Mouse (Mus musculus): Measurements from ENCODE around the gene Swi5. TPM values are rescaled to one million over a fixed set of nuclear protein-coding genes. Genes with fewer than 3 reads are reported as not detected.

The Swi5 gene
- polyA plus RNA-seq, 2 experiments = 100.0 to 130 TPM

DNA sequence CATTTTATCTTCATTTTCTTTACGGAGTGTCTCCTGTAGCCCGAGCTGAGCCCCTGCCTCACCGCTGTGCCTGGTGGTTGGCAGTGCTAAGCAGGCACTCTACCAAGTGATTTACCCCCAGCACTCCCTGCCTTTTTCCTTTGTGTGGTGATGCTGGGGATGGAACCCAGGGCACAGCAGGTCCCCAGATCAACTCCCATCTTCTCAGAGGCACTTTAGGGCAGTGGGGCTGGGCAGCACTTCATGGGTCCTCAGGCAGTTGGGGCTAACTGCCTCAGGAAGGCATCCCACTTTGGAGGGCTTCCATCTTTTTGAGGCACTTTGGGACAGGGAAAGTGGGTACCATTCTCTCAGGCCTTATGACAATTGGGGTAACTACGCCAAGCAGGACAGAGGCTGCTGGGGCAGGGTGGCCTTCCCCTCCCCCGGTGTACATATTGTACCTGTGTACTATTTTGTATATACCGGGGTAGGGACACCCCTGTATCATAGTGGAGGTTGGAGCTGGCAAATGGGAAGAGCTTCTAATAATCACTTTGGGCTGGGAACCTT is 19.4 kb upstream of the Swi5 start:
- peaks cover 6% of the 10 kb centered on the region for H3K27me3 ChIP-seq (ENCODE audit: control insufficient read depth, insufficient read depth, low read length)
- H3K9ac ChIP-seq (replicated peaks) = no peak overlapping the region
- WGBS (ENCODE audit: insufficient replicate concordance) = 71% methylated on average over 6 of the region's 6 CpGs
- H3K9me3 ChIP-seq (ENCODE audit: control insufficient read depth, low read length) = no peaks in the 10 kb centered on the region
- TF ChIP-seq CTCF (IDR thresholded peaks at IDR 0.05; ENCODE audit: low read depth) (no peak), EP300 (IDR thresholded peaks at IDR 0.05; ENCODE audit: low read depth) (no peak)
- H3K27ac ChIP-seq = no peak overlapping the region
- no peak for ATAC-seq (ENCODE audit: insufficient read depth)
- no peak overlapping the region for H3K4me3 ChIP-seq (ENCODE audit: insufficient read depth in 1 of 2, low read depth in 2 of 2, low read length in 2 of 2)
- DNase-seq (ENCODE audit: low read depth in 3 of 3, low spot score in 3 of 3) = no peak
- H3K36me3 ChIP-seq (replicated peaks; ENCODE audit: control insufficient read depth, insufficient read depth, low read depth) = peaks cover 16% of the 10 kb centered on the region
- H3K4me2 ChIP-seq (ENCODE audit: low read depth) = no peak overlapping the region
- peaks cover 3 to 4% of the 10 kb centered on the region in 2 experiments; a peak in 3 of 4 replicates for H3K4me1 ChIP-seq (replicated peaks; ENCODE audit: control insufficient read depth in 2 of 2, insufficient read depth in 2 of 2, low read length in 1 of 2)

DNA sequence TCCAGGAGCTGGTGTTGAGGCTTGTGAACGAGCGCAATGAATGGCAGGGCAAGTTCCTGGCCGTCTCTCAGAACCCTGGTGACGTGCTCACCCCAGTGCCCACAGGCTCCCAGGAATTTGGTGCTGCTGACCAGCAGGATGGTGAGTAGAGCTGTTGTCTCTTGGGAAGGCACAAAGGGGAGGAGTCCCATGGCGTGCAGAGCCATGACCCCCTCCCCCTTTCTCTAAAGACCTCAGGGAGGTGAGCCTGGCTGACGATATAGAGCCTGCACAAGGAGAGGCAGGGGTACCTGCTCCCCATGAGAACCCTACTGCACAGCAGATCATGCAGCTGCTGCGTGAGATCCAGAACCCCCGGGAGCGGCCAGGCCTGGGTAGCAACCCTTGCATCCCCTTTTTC is 18.3 kb upstream of the Swi5 start:
- H3K9ac ChIP-seq (replicated peaks) = no peak overlapping the region
- no peak overlapping the region for H3K4me2 ChIP-seq (ENCODE audit: low read depth)
- H3K4me1 ChIP-seq (replicated peaks; ENCODE audit: control insufficient read depth in 2 of 2, insufficient read depth in 2 of 2, low read length in 1 of 2) = no peaks in the 10 kb centered on the region
- ATAC-seq (ENCODE audit: insufficient read depth) (no peak), DNase-seq (ENCODE audit: low read depth in 3 of 3, low spot score in 3 of 3) (no peak)
- no peak for TF ChIP-seq CTCF (IDR thresholded peaks at IDR 0.05; ENCODE audit: low read depth)
- no peak for TF ChIP-seq EP300 (IDR thresholded peaks at IDR 0.05; ENCODE audit: low read depth)
- H3K27ac ChIP-seq = no peak overlapping the region
- H3K36me3 ChIP-seq (replicated peaks; ENCODE audit: control insufficient read depth, insufficient read depth, low read depth) = peaks cover 18% of the 10 kb centered on the region
- 79% methylated on average over 9 of the region's 9 CpGs for WGBS (ENCODE audit: insufficient replicate concordance)
- H3K27me3 ChIP-seq (ENCODE audit: control insufficient read depth, insufficient read depth, low read length) = no peaks in the 10 kb centered on the region
- no peaks in the 10 kb centered on the region for H3K9me3 ChIP-seq (ENCODE audit: control insufficient read depth, low read length)
- no peak overlapping the region for H3K4me3 ChIP-seq (ENCODE audit: insufficient read depth in 1 of 2, low read depth in 2 of 2, low read length in 2 of 2)

DNA sequence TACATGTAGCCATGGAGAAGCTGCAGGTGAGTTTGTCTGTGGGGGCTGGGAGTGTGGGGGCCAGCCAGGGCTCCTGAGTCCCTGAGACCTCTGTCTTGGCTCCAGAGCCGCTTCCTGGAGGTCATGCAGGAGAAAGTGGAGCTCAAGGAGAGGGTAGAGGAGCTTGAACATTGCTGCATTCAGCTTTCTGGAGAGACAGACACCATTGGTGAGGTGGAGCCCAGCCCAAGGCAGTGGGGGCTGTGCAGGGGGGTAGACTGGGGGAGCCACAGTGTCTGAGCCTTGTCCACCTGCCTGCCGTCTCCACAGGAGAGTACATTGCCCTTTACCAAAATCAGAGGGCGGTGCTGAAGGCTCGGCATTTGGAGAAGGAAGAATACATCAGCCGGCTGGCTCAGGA is 17.8 kb upstream of the Swi5 start:
- Histone ChIP-seq H3K9ac (replicated peaks) (no peak overlapping the region), H3K27ac (no peak overlapping the region), H3K36me3 (replicated peaks; ENCODE audit: control insufficient read depth, insufficient read depth, low read depth) (peaks cover 18% of the 10 kb centered on the region), H3K4me1 (replicated peaks; ENCODE audit: control insufficient read depth in 2 of 2, insufficient read depth in 2 of 2, low read length in 1 of 2) (no peaks in the 10 kb centered on the region), H3K9me3 (ENCODE audit: control insufficient read depth, low read length) (no peaks in the 10 kb centered on the region), H3K4me3 (ENCODE audit: insufficient read depth in 1 of 2, low read depth in 2 of 2, low read length in 2 of 2) (no peak overlapping the region), H3K4me2 (ENCODE audit: low read depth) (no peak overlapping the region), H3K27me3 (ENCODE audit: control insufficient read depth, insufficient read depth, low read length) (no peaks in the 10 kb centered on the region)
- ATAC-seq (ENCODE audit: insufficient read depth) (no peak), DNase-seq (ENCODE audit: low read depth in 3 of 3, low spot score in 3 of 3) (no peak)
- WGBS (ENCODE audit: insufficient replicate concordance) = 84% methylated on average over 5 of the region's 5 CpGs
- TF ChIP-seq CTCF (IDR thresholded peaks at IDR 0.05; ENCODE audit: low read depth) (no peak), EP300 (IDR thresholded peaks at IDR 0.05; ENCODE audit: low read depth) (no peak)

DNA sequence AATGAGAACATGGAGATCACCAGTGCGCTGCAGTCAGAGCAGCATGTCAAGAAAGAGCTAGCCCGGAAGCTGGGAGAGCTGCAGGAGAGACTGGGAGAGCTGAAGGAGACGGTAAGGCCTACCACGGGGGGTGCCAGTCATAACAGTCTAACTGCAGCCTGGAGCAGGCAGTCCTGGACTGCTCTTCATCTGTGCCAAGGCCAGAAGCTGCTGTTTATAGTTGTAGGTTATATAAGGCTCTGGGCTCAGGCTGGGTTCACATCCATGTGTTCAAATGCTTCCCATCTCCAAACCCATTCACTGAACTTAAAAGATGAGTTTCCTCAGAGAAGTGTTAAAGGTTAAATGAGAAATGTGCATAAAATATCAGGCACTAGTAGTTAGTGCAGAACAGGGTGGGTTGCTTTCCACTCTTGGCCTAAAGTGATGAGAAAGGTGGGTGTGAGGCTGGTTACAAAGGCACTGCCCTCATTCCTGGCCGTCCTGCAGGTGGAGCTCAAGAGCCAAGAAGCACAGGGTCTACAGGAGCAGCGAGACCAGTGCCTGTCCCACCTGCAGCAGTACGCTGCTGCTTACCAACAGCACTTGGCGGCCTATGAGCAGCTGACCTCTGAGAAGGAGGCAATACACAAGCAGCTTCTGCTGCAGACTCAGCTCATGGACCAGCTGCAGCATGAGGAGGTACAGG is 16.4 kb upstream of the Swi5 start:
- 58% methylated on average over 8 of the region's 8 CpGs for WGBS (ENCODE audit: insufficient replicate concordance)
- Histone ChIP-seq H3K36me3 (replicated peaks; ENCODE audit: control insufficient read depth, insufficient read depth, low read depth) (peaks cover 23% of the 10 kb centered on the region), H3K27ac (no peak overlapping the region), H3K9me3 (ENCODE audit: control insufficient read depth, low read length) (no peaks in the 10 kb centered on the region), H3K4me3 (ENCODE audit: insufficient read depth in 1 of 2, low read depth in 2 of 2, low read length in 2 of 2) (no peak overlapping the region), H3K9ac (replicated peaks) (no peak overlapping the region), H3K4me2 (ENCODE audit: low read depth) (no peak overlapping the region), H3K4me1 (replicated peaks; ENCODE audit: control insufficient read depth in 2 of 2, insufficient read depth in 2 of 2, low read length in 1 of 2) (no peaks in the 10 kb centered on the region), H3K27me3 (ENCODE audit: control insufficient read depth, insufficient read depth, low read length) (no peaks in the 10 kb centered on the region)
- no peak for ATAC-seq (ENCODE audit: insufficient read depth)
- DNase-seq (ENCODE audit: low read depth in 3 of 3, low spot score in 3 of 3) = no peak
- TF ChIP-seq CTCF (IDR thresholded peaks at IDR 0.05; ENCODE audit: low read depth) (peak; percentile 84), EP300 (IDR thresholded peaks at IDR 0.05; ENCODE audit: low read depth) (no peak)

DNA sequence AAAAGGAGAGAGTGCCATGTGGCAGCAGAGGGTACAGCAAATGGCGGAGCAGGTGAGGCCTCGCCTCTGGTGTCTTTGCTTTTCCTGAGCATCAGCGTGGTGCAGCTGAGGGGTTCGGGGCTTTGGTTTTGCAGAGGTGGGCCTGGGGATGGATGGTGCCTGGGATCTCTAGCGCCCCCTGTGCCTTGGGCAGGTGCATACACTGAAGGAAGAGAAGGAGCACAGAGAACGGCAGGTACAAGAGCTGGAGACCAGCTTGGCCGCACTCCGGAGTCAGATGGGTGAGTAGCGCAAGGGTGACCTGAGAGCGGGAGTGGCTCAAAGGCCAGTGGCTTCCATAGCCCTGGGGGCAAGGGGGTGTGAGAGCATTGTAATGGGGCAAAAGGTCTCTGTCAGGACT is 15.1 kb upstream of the Swi5 start:
- no peaks in the 10 kb centered on the region for H3K4me1 ChIP-seq (replicated peaks; ENCODE audit: control insufficient read depth in 2 of 2, insufficient read depth in 2 of 2, low read length in 1 of 2)
- no peak overlapping the region for H3K9ac ChIP-seq (replicated peaks)
- WGBS (ENCODE audit: insufficient replicate concordance) = 82% methylated on average over 10 of the region's 10 CpGs
- no peaks in the 10 kb centered on the region for H3K27me3 ChIP-seq (ENCODE audit: control insufficient read depth, insufficient read depth, low read length)
- no peak overlapping the region for H3K27ac ChIP-seq
- ATAC-seq (ENCODE audit: insufficient read depth) (no peak), DNase-seq (ENCODE audit: low read depth in 3 of 3, low spot score in 3 of 3) (no peak)
- no peaks in the 10 kb centered on the region for H3K9me3 ChIP-seq (ENCODE audit: control insufficient read depth, low read length)
- H3K4me2 ChIP-seq (ENCODE audit: low read depth) = no peak overlapping the region
- peaks cover 32% of the 10 kb centered on the region for H3K36me3 ChIP-seq (replicated peaks; ENCODE audit: control insufficient read depth, insufficient read depth, low read depth)
- TF ChIP-seq CTCF (IDR thresholded peaks at IDR 0.05; ENCODE audit: low read depth) (peak; percentile 66), EP300 (IDR thresholded peaks at IDR 0.05; ENCODE audit: low read depth) (no peak)
- H3K4me3 ChIP-seq (ENCODE audit: insufficient read depth in 1 of 2, low read depth in 2 of 2, low read length in 2 of 2) = no peak overlapping the region
